Mouse (Mus musculus) splenic B cell, adult 2 months (primary cell): Measurements from ENCODE around the gene Vmn1r78.
"Not testable (repeated sequence)": the region's sequence is repeated elsewhere in the genome, so short reads cannot be mapped to it uniquely, and the experiment has no call there.

ENCODE experiments used
- DNase-seq: peaks from one replicate; pipeline ENCODE4 v3.0.0-alpha.2; 2011; ENCODE audit warnings: low read depth, low spot score
- H3K27me3 ChIP-seq: 2 replicates; pipeline ENCODE4 v1.6.1; 2012; ENCODE audit warnings: mild to moderate bottlenecking, low read length, moderate library complexity, mixed read lengths; ENCODE audit not compliant: control insufficient read depth, poor library complexity, insufficient read depth, severe bottlenecking
- H3K36me3 ChIP-seq: 2 replicates; pipeline ENCODE4 v1.6.1; 2012; ENCODE audit warnings: mild to moderate bottlenecking, low read length, moderate library complexity, mixed read lengths; ENCODE audit not compliant: control insufficient read depth, poor library complexity, insufficient read depth, severe bottlenecking

The Vmn1r78 gene

GRCm38 (mm10) chr7:12149957-12150356 lies at the start of gene Vmn1r78:
Vmn1r78 (plus strand) TSS chr7:12150257.
- DNase-seq: no peak
- Histone ChIP-seq H3K36me3 (no peaks in the 10 kb centered on the region), H3K27me3 (no peaks in the 10 kb centered on the region)

- H3K27me3 ChIP-seq, H3K36me3 ChIP-seq, DNase-seq: not testable (repeated sequence)
These were observed 6.4 kb downstream of the Vmn1r78 start for GRCm38 (mm10) chr7:12156463-12156862.

GRCm38 (mm10) chr7:12170979-12171378 lies 20.9 kb downstream of the Vmn1r78 start, which contains the start of gene Vmn1r79:
Vmn1r79 (plus strand) TSS chr7:12171279.
- H3K27me3 ChIP-seq, DNase-seq, H3K36me3 ChIP-seq: not testable (repeated sequence)

- H3K36me3 ChIP-seq, H3K27me3 ChIP-seq, DNase-seq: not testable (repeated sequence)
These were observed 22.9 kb downstream of the Vmn1r78 start for GRCm38 (mm10) chr7:12172926-12173325.

GRCm38 (mm10) chr7:12188986-12189385 lies 38.9 kb downstream of the Vmn1r78 start, which contains the start of gene Vmn1r80:
Vmn1r80 (plus strand) TSS chr7:12189286.
- no peaks in the 10 kb centered on the region for H3K36me3 ChIP-seq
- no peaks in the 10 kb centered on the region for H3K27me3 ChIP-seq
- DNase-seq: no peak

GRCm38 (mm10) chr7:12204141-12204540 lies 54.1 kb downstream of the Vmn1r78 start:
- no peak for DNase-seq
- Histone ChIP-seq H3K27me3 (no peaks in the 10 kb centered on the region), H3K36me3 (no peaks in the 10 kb centered on the region)
